Mouse (Mus musculus) megakaryocyte, embryonic 14.5 days (primary cell): Measurements from ENCODE around the gene Epb41l3.

Experiments used
- FLI1 ChIP-seq: IDR thresholded peaks from 2 replicates; pipeline ENCODE4 v1.6.1; 2012; ENCODE audit warnings: low read length, inconsistent platforms, mixed read lengths
- GATA1 ChIP-seq: IDR thresholded peaks from 3 replicates; pipeline ENCODE4 v1.6.1; 2012; ENCODE audit warnings: mixed read lengths, low read length, inconsistent platforms, borderline replicate concordance

DNA sequence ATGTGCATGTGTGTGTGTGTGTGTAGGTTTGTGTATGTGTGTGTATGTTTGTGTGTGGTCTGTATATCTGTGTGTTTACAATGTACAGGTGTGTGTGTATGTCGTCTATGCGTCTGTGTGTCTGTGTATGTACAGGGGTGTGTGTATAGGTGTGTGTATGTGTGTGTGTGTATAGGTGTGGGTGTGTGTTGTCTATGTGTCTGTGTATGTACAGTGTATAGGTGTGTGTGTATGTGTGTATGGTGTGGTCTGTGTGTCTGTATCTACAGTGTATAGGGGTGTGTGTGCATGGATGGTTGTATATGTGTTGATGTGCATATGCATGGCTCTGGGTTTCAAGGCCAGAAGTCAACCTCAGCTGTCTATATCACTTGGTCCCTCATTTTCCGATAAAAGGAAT, 161.7 kb downstream of the Epb41l3 start:
- TF ChIP-seq GATA1 (no peak), FLI1 (no peak)
